Comparison of ENCODE assay signal across 33 mouse cellular contexts in genomic region chr4:24924726-24925125, GRCm38 (mm10). TPM values are rescaled to one million over a fixed set of nuclear protein-coding genes. Genes with fewer than 3 reads are reported as not detected.
DNase-seq lines count a peak whose midpoint lies in the region; ATAC-seq and TF ChIP-seq lines count a peak whose summit lies in the region.
"Had no signal": no experiment of that assay in that cellular context is flagged by ENCODE, and none has a peak within 500 bp of the region (broad histone marks: within the 10 kb centered on the region; RNA-seq: fewer than 3 reads in every experiment).

No protein-coding gene starts in this region.

- H3K27me3 ChIP-seq in forebrain, embryonic 14.5 days (replicated peaks; ENCODE audit: control insufficient read depth, insufficient read depth, low read length), result no peaks in the 10 kb centered on the region
- no peaks in the 10 kb centered on the region for H3K27me3 ChIP-seq in forebrain, embryonic 12.5 days
- H3K27me3 ChIP-seq in forebrain, embryonic 16.5 days (replicated peaks; ENCODE audit: control insufficient read depth, insufficient read depth, low read length), result no peaks in the 10 kb centered on the region
- no peaks in the 10 kb centered on the region for H3K27me3 ChIP-seq in kidney, embryonic 16.5 days (ENCODE audit: insufficient read depth, low read length)
- no peaks in the 10 kb centered on the region for H3K27me3 ChIP-seq in midbrain, postnatal 0 days (ENCODE audit: insufficient read depth, low read length)
- H3K27me3 ChIP-seq: CH12.LX; embryonic facial prominence, embryonic 13.5 days; heart, embryonic 13.5 days; hindbrain, embryonic 12.5 days; hindbrain, embryonic 15.5 days; Patski had no signal

- DNase-seq in forebrain, embryonic 14.5 days (ENCODE audit: low spot score), result peak; percentile 27
- peak; percentile 26 to 33 for DNase-seq in layer of hippocampus, adult 2 months (ENCODE audit: low spot score in 2 of 2)
- DNase-seq in layer of hippocampus, adult 11-12 months (ENCODE audit: low spot score), result no peak
- DNase-seq in brain, adult 2 months (ENCODE audit: low read depth, low spot score), result peak; percentile 41
- no peak for DNase-seq in midbrain, postnatal 0 days (ENCODE audit: low spot score)
- DNase-seq: adrenal gland, postnatal 10 days; adrenal gland, postnatal 36 days; B cell, adult 2 months; cerebellum, adult 11-12 months; cerebellum, adult 8-10 months; cerebellum, postnatal 10 days; cerebellum, postnatal 36 days; embryo, embryonic 11 days; gastrocnemius, postnatal 10 days; gastrocnemius, postnatal 36 days; heart, adult 2 months; heart, postnatal 14 days had no signal

- ATAC-seq in forebrain, embryonic 14.5 days, result no peak
- no peak for ATAC-seq in forebrain, embryonic 12.5 days (ENCODE audit: low FRiP score)
- ATAC-seq in forebrain, embryonic 16.5 days, result peak; percentile 48
- ATAC-seq in kidney, embryonic 16.5 days (ENCODE audit: low FRiP score, low TSS enrichment), result no peak
- no peak for ATAC-seq in midbrain, postnatal 0 days (ENCODE audit: low FRiP score)
- ATAC-seq: intestine, postnatal 0 days; Patski had no signal

- H3K9me3 ChIP-seq in forebrain, embryonic 14.5 days (replicated peaks; ENCODE audit: control insufficient read depth, low read length), result no peaks in the 10 kb centered on the region
- no peaks in the 10 kb centered on the region for H3K9me3 ChIP-seq in forebrain, embryonic 12.5 days
- no peaks in the 10 kb centered on the region for H3K9me3 ChIP-seq in forebrain, embryonic 16.5 days (ENCODE audit: control insufficient read depth, low read length)
- H3K9me3 ChIP-seq in kidney, embryonic 16.5 days (ENCODE audit: low read length), result no peaks in the 10 kb centered on the region
- no peaks in the 10 kb centered on the region for H3K9me3 ChIP-seq in midbrain, postnatal 0 days (ENCODE audit: low read length)
- H3K9me3 ChIP-seq: embryonic facial prominence, embryonic 10.5 days; embryonic facial prominence, embryonic 13.5 days; G1E; heart, embryonic 10.5 days; heart, embryonic 13.5 days; hindbrain, embryonic 12.5 days; hindbrain, embryonic 15.5 days had no signal

- H3K4me3 ChIP-seq in forebrain, embryonic 14.5 days (ENCODE audit: low read depth, low read length), result no peak overlapping the region
- H3K4me3 ChIP-seq in forebrain, embryonic 12.5 days (replicated peaks), result no peak overlapping the region
- no peak overlapping the region for H3K4me3 ChIP-seq in layer of hippocampus, adult 2 months
- H3K4me3 ChIP-seq in forebrain, embryonic 16.5 days (replicated peaks; ENCODE audit: low read length), result no peak overlapping the region
- no peak overlapping the region for H3K4me3 ChIP-seq in kidney, embryonic 16.5 days (ENCODE audit: low read length)
- no peak overlapping the region for H3K4me3 ChIP-seq in midbrain, postnatal 0 days (ENCODE audit: low read depth, low read length)
- H3K4me3 ChIP-seq: embryonic facial prominence, embryonic 10.5 days; embryonic facial prominence, embryonic 13.5 days; erythroblast, embryonic 14.5 days; heart, adult 2 months; heart, embryonic 10.5 days; heart, embryonic 13.5 days; hindbrain, embryonic 12.5 days; hindbrain, embryonic 15.5 days had no signal

- peaks cover 5% of the 10 kb centered on the region for H3K4me1 ChIP-seq in forebrain, embryonic 14.5 days (ENCODE audit: control insufficient read depth, insufficient read depth, low read length)
- no peaks in the 10 kb centered on the region for H3K4me1 ChIP-seq in forebrain, embryonic 12.5 days
- peaks cover 19% of the 10 kb centered on the region for H3K4me1 ChIP-seq in forebrain, embryonic 16.5 days (replicated peaks; ENCODE audit: control insufficient read depth, insufficient read depth, low read length)
- H3K4me1 ChIP-seq in kidney, embryonic 16.5 days (ENCODE audit: insufficient read depth, low read length), result no peaks in the 10 kb centered on the region
- H3K4me1 ChIP-seq in midbrain, postnatal 0 days (ENCODE audit: insufficient read depth, low read length), result no peaks in the 10 kb centered on the region
- H3K4me1 ChIP-seq: embryonic facial prominence, embryonic 10.5 days; embryonic facial prominence, embryonic 13.5 days; heart, embryonic 10.5 days; heart, embryonic 13.5 days; hindbrain, embryonic 12.5 days; hindbrain, embryonic 15.5 days had no signal

- H3K9ac ChIP-seq in forebrain, embryonic 14.5 days (ENCODE audit: low read length), result no peak overlapping the region
- no peak overlapping the region for H3K9ac ChIP-seq in forebrain, embryonic 12.5 days
- no peak overlapping the region for H3K9ac ChIP-seq in forebrain, embryonic 16.5 days (replicated peaks; ENCODE audit: low read depth, low read length)
- H3K9ac ChIP-seq in kidney, embryonic 16.5 days (replicated peaks; ENCODE audit: low read length), result no peak overlapping the region
- H3K9ac ChIP-seq in midbrain, postnatal 0 days (replicated peaks; ENCODE audit: low read length, poor library complexity, severe bottlenecking), result no peak overlapping the region
- H3K9ac ChIP-seq: embryonic facial prominence, embryonic 13.5 days; heart, embryonic 13.5 days; hindbrain, embryonic 12.5 days; hindbrain, embryonic 15.5 days had no signal

- H3K4me2 ChIP-seq in forebrain, embryonic 14.5 days (ENCODE audit: low read length), result no peak overlapping the region
- no peak overlapping the region for H3K4me2 ChIP-seq in forebrain, embryonic 12.5 days
- H3K4me2 ChIP-seq in forebrain, embryonic 16.5 days (ENCODE audit: low read length), result no peak overlapping the region
- H3K4me2 ChIP-seq in kidney, embryonic 16.5 days (replicated peaks; ENCODE audit: low read depth, low read length), result no peak overlapping the region
- no peak overlapping the region for H3K4me2 ChIP-seq in midbrain, postnatal 0 days (ENCODE audit: low read depth, low read length, poor library complexity, severe bottlenecking)
- H3K4me2 ChIP-seq: embryonic facial prominence, embryonic 13.5 days; heart, embryonic 13.5 days; hindbrain, embryonic 12.5 days; hindbrain, embryonic 15.5 days had no signal

- WGBS in forebrain, embryonic 14.5 days, result 66% methylated on average over 2 of the region's 2 CpGs
- WGBS in forebrain, embryonic 12.5 days, result 82% methylated on average over 2 of the region's 2 CpGs
- 60% methylated on average over 2 of the region's 2 CpGs for WGBS in forebrain, embryonic 16.5 days
- 64% methylated on average over 2 of the region's 2 CpGs for WGBS in kidney, embryonic 16.5 days
- 79% methylated on average over 2 of the region's 2 CpGs for WGBS in midbrain, postnatal 0 days

- H3K27ac ChIP-seq in forebrain, embryonic 14.5 days (ENCODE audit: low read depth, low read length), result no peak overlapping the region
- no peak overlapping the region for H3K27ac ChIP-seq in forebrain, embryonic 12.5 days
- H3K27ac ChIP-seq in layer of hippocampus, adult 2 months, result peak overlapping the region; percentile 53; the same call in 1 of the 2 replicates
- no peak overlapping the region for H3K27ac ChIP-seq in forebrain, embryonic 16.5 days (ENCODE audit: low read length)
- no peak overlapping the region for H3K27ac ChIP-seq in kidney, embryonic 16.5 days (ENCODE audit: low read length)
- no peak overlapping the region for H3K27ac ChIP-seq in midbrain, postnatal 0 days (ENCODE audit: low read depth, low read length)
- H3K27ac ChIP-seq: embryonic facial prominence, embryonic 10.5 days; embryonic facial prominence, embryonic 13.5 days; heart, adult 2 months; heart, embryonic 10.5 days; heart, embryonic 13.5 days; hindbrain, embryonic 12.5 days; hindbrain, embryonic 15.5 days had no signal

- no peak for TF ChIP-seq CTCF in layer of hippocampus, adult 2 months (conservative IDR thresholded peaks at IDR 0.05)
- no peak for TF ChIP-seq CTCF in midbrain, postnatal 0 days (IDR thresholded peaks at IDR 0.05)

- H3K36me3 ChIP-seq in forebrain, embryonic 14.5 days (ENCODE audit: control insufficient read depth, insufficient read depth, low read length), result no peaks in the 10 kb centered on the region
- H3K36me3 ChIP-seq in forebrain, embryonic 12.5 days (replicated peaks), result no peaks in the 10 kb centered on the region
- no peaks in the 10 kb centered on the region for H3K36me3 ChIP-seq in forebrain, embryonic 16.5 days (ENCODE audit: control insufficient read depth, insufficient read depth)
- no peaks in the 10 kb centered on the region for H3K36me3 ChIP-seq in kidney, embryonic 16.5 days (ENCODE audit: insufficient read depth, low read length)
- H3K36me3 ChIP-seq in midbrain, postnatal 0 days (ENCODE audit: insufficient read depth, low read length), result no peaks in the 10 kb centered on the region
- H3K36me3 ChIP-seq: embryonic facial prominence, embryonic 10.5 days; embryonic facial prominence, embryonic 13.5 days; G1E; heart, embryonic 10.5 days; heart, embryonic 13.5 days; hindbrain, embryonic 12.5 days; hindbrain, embryonic 15.5 days had no signal

RNA-seq across cellular contexts. Expression of gene Ndufaf4, which starts 26.8 kb away (rescaled TPM):
- 62.9 and 69.9 TPM in 2 replicates for polyA plus RNA-seq in forebrain, embryonic 14.5 days (2014; fragmentation: Nextera tagmentation; extraction: Ambion mirVana)
- polyA plus RNA-seq in forebrain, embryonic 12.5 days (2016; fragmentation: Nextera tagmentation; extraction: Ambion mirVana), result 59.8 and 65.6 TPM in 2 replicates
- total RNA-seq in layer of hippocampus, adult 2 months (2021), result 10 to 100 TPM; 39.5 to 41.3 TPM
- polyA plus RNA-seq in forebrain, embryonic 16.5 days (2015; fragmentation: Nextera tagmentation; extraction: Ambion mirVana), result 58.7 and 59.7 TPM in 2 replicates
- 46.4 and 53.5 TPM in 2 replicates for polyA plus RNA-seq in kidney, embryonic 16.5 days (2015; fragmentation: Nextera tagmentation; extraction: Ambion mirVana)
- total RNA-seq in midbrain, postnatal 0 days (2014; rRNA removed), result 19.0 and 22.0 TPM in 2 replicates
- 72.2 and 77.0 TPM in 2 replicates for polyA plus RNA-seq in midbrain, postnatal 0 days (2015; fragmentation: Nextera tagmentation; extraction: Ambion mirVana)

RNA-seq across cellular contexts. Expression of gene Gpr63, which starts 41.5 kb away (rescaled TPM):
- 3.0 and 4.3 TPM in 2 replicates for polyA plus RNA-seq in forebrain, embryonic 14.5 days (2014; fragmentation: Nextera tagmentation; extraction: Ambion mirVana)
- polyA plus RNA-seq in forebrain, embryonic 12.5 days (2016; fragmentation: Nextera tagmentation; extraction: Ambion mirVana), result 2.3 and 2.6 TPM in 2 replicates
- total RNA-seq in layer of hippocampus, adult 2 months (2021), result 10 to 100 TPM; 39.3 to 42.4 TPM
- polyA plus RNA-seq in forebrain, embryonic 16.5 days (2015; fragmentation: Nextera tagmentation; extraction: Ambion mirVana), result 2.8 and 4.9 TPM in 2 replicates
- polyA plus RNA-seq in kidney, embryonic 16.5 days (2015; fragmentation: Nextera tagmentation; extraction: Ambion mirVana), result 0.61 and 0.71 TPM in 2 replicates
- total RNA-seq in midbrain, postnatal 0 days (2014; rRNA removed), result 10.4 and 17.1 TPM in 2 replicates
- 0.99 and 1.8 TPM in 2 replicates for polyA plus RNA-seq in midbrain, postnatal 0 days (2015; fragmentation: Nextera tagmentation; extraction: Ambion mirVana)
- total RNA-seq: CH12.LX; granulocyte monocyte progenitor cell, adult 5-6 weeks; hematopoietic stem cell, adult 5-6 weeks had no signal
- polyA plus RNA-seq: erythroblast, embryonic 14.5 days; G1E had no signal

Comparison
In these comparisons a context has a peak if more than half of its experiments do, and no peak if none do; other contexts are left out.
1. DNase-seq: peak in forebrain, embryonic 14.5 days (single experiment), layer of hippocampus, adult 2 months (2 of 2) and brain, adult 2 months (single experiment); none in layer of hippocampus, adult 11-12 months (single experiment) and midbrain, postnatal 0 days (single experiment).